Mouse (Mus musculus): ENCODE results near the gene Ntng2.

DNA sequence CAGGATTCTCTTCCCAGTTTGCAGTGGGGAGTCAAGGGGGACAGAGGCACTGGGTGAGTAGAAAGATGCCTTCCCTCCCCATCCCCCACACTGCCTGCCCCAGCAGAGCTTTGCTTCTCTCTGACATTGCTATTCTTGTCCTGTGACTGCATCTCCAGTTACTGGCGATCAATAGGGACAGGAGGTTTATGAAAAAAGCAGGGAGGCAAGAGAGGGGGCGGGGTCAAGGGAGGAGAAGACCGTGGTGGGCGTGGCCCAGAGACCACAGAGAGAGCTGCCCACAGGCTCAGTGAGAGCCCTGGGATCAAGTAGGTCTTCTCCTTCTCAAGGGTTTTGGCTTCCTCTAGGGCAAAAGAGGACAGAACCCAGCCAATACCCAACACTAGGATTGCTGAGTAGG is 30.5 kb downstream of the Ntng2 start:
- no peak for TF ChIP-seq CTCF (IDR thresholded peaks at IDR 0.05; ENCODE audit: extremely low read depth, insufficient read length, insufficient replicate concordance, low read depth, low read length)
- TF ChIP-seq POLR2A (IDR thresholded peaks at IDR 0.05; ENCODE audit: low read depth, low read length): no peak
